Mouse (Mus musculus): Measurements from ENCODE around the gene Pds5b.

GRCm38 (mm10) chr5:150772403-150772802 lies 98.9 kb downstream of the Pds5b start:
- TF ChIP-seq CTCF (IDR thresholded peaks at IDR 0.05; ENCODE audit: extremely low read depth, insufficient read depth, low read length) (no peak), POLR2A (IDR thresholded peaks at IDR 0.05; ENCODE audit: extremely low read depth, insufficient read depth, low read length) (no peak)

Measured in cortical plate, adult 2 months (tissue).